Mouse (Mus musculus) hindbrain, embryonic 11.5 days (tissue): ENCODE measurements around the gene Skp2. TPM values are rescaled to one million over a fixed set of nuclear protein-coding genes. Genes with fewer than 3 reads are reported as not detected.

Experiments used
- ATAC-seq: fragments of 200-750 bp; cut with Nextera tagmentation; 2 replicates; pipeline ENCODE4 v1.8.0; 2017; ENCODE audit warnings: mild to moderate bottlenecking, moderate TSS enrichment, moderate library complexity; ENCODE audit not compliant: low FRiP score
- DNase-seq: peaks from one replicate; pipeline ENCODE4 v3.0.0-alpha.2; 2015; ENCODE audit warnings: low spot score
- H3K27ac ChIP-seq: fragments of 300-500 bp; sonication (generic); 2 replicates; pipeline ENCODE4 v1.5.1; 2014; ENCODE audit warnings: mild to moderate bottlenecking, low read depth, low read length
- H3K27me3 ChIP-seq: fragments of 300-500 bp; sonication (generic); 2 replicates; pipeline ENCODE4 v1.6.1; 2014; ENCODE audit warnings: mild to moderate bottlenecking, low read length, moderate library complexity, mixed read lengths; ENCODE audit not compliant: control insufficient read depth, insufficient read depth
- H3K36me3 ChIP-seq: fragments of 300-500 bp; sonication (generic); 2 replicates; pipeline ENCODE4 v1.6.1; 2014; ENCODE audit warnings: mild to moderate bottlenecking, low read length, moderate library complexity, mixed read lengths; ENCODE audit not compliant: control insufficient read depth, insufficient read depth
- H3K4me1 ChIP-seq: fragments of 300-500 bp; sonication (generic); replicated peaks from 2 replicates; pipeline ENCODE4 v1.6.1; 2014; ENCODE audit warnings: low read length, mixed read lengths; ENCODE audit not compliant: control insufficient read depth, insufficient read depth
- H3K4me2 ChIP-seq: fragments of 300-500 bp; sonication (generic); replicated peaks from 2 replicates; pipeline ENCODE4 v1.6.1; 2014; ENCODE audit warnings: mild to moderate bottlenecking, low read depth, low read length
- H3K4me3 ChIP-seq: fragments of 300-500 bp; sonication (generic); 2 replicates; pipeline ENCODE4 v1.5.1; 2014; ENCODE audit warnings: low read depth, low read length
- H3K9ac ChIP-seq: fragments of 300-500 bp; sonication (generic); 2 replicates; pipeline ENCODE4 v1.6.1; 2014; ENCODE audit warnings: low read depth, low read length
- H3K9me3 ChIP-seq: fragments of 300-500 bp; sonication (generic); 2 replicates; pipeline ENCODE4 v1.6.1; 2016; ENCODE audit warnings: low read length; ENCODE audit not compliant: control insufficient read depth
- WGBS: fragments of 180-500 bp; shearing (Covaris S2); extraction: QIAGEN DNeasy Blood & Tissue Kit; methylation state at CpG from one replicate; pipeline ENCODE4 v1.1.7; 2014; 5-methylcytosine and 5-hydroxymethylcytosine counted together
- polyA plus RNA-seq: library from polyadenylated mRNA; unstranded; fragments of >200 nt; fragmentation: Nextera tagmentation; extraction: Ambion mirVana; gene quantifications from 2 replicates; pipeline ENCODE4 v1.2.1, GENCODE M21; 2014

The Skp2 gene
- polyA plus RNA-seq, 1 experiment from 2014 or later, result 95.9 TPM

GRCm38 (mm10) chr15:9087895-9088682, 67.1 kb downstream of the Skp2 start:
- Histone ChIP-seq H3K27ac (no peak overlapping the region), H3K4me3 (no peak overlapping the region), H3K4me2 (no peak overlapping the region), H3K36me3 (no peaks in the 10 kb centered on the region), H3K9me3 (no peaks in the 10 kb centered on the region), H3K27me3 (no peaks in the 10 kb centered on the region), H3K4me1 (no peaks in the 10 kb centered on the region), H3K9ac (no peak overlapping the region)
- WGBS, result 86% methylated on average over 17 of the region's 17 CpGs
- ATAC-seq (no peak), DNase-seq (no peak)

DNA sequence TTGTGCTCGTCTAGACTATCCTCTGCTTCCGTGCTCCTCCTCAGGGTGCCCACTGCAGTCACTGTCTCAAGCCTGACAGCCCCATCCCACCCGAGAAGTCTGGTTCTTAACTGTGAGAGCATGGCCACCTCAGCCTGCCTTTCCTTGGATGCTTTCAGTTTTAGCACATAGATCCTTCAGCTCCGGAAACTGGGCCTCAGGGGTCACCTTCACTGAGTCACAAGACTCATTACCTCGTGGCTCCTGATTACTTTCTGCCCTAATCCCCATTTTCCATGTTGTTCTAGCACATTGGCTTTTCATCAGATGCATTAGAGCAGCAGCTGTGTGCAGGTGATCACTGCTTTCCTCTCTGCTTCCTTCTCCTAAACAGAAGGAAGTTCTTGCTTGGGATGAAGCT, 67.8 kb downstream of the Skp2 start:
- H3K27me3 ChIP-seq, result no peaks in the 10 kb centered on the region
- no peak overlapping the region for H3K27ac ChIP-seq
- H3K9me3 ChIP-seq, result no peaks in the 10 kb centered on the region
- no peaks in the 10 kb centered on the region for H3K4me1 ChIP-seq
- 85% methylated on average over 5 of the region's 5 CpGs for WGBS
- H3K36me3 ChIP-seq, result no peaks in the 10 kb centered on the region
- H3K9ac ChIP-seq, result no peak overlapping the region
- no peak overlapping the region for H3K4me3 ChIP-seq
- H3K4me2 ChIP-seq, result no peak overlapping the region
- ATAC-seq, result no peak
- no peak for DNase-seq

- DNase-seq, result peak; percentile 33
- Histone ChIP-seq H3K9me3 (no peaks in the 10 kb centered on the region), H3K36me3 (no peaks in the 10 kb centered on the region), H3K4me1 (no peaks in the 10 kb centered on the region), H3K9ac (no peak overlapping the region), H3K27me3 (no peaks in the 10 kb centered on the region), H3K27ac (no peak overlapping the region), H3K4me3 (no peak overlapping the region), H3K4me2 (no peak overlapping the region)
- peak; percentile 27 for ATAC-seq
- 45% methylated on average over 11 of the region's 11 CpGs for WGBS
These were observed 68.4 kb downstream of the Skp2 start for GRCm38 (mm10) chr15:9086813-9087212.

GRCm38 (mm10) chr15:9082753-9083152, 72.5 kb downstream of the Skp2 start:
- Histone ChIP-seq H3K9me3 (no peaks in the 10 kb centered on the region), H3K9ac (no peak overlapping the region), H3K4me3 (no peak overlapping the region), H3K27me3 (no peaks in the 10 kb centered on the region), H3K4me2 (no peak overlapping the region), H3K4me1 (no peaks in the 10 kb centered on the region), H3K36me3 (no peaks in the 10 kb centered on the region), H3K27ac (no peak overlapping the region)
- DNase-seq (no peak), ATAC-seq (no peak)
- 91% methylated on average over 9 of the region's 9 CpGs for WGBS

- Histone ChIP-seq H3K4me3 (no peak overlapping the region), H3K27me3 (no peaks in the 10 kb centered on the region), H3K9me3 (no peaks in the 10 kb centered on the region), H3K4me2 (no peak overlapping the region), H3K4me1 (no peaks in the 10 kb centered on the region), H3K36me3 (no peaks in the 10 kb centered on the region), H3K9ac (no peak overlapping the region), H3K27ac (no peak overlapping the region)
- ATAC-seq (no peak), DNase-seq (no peak)
- WGBS, result 76% methylated on average over 3 of the region's 3 CpGs
These were observed 73.9 kb downstream of the Skp2 start for GRCm38 (mm10) chr15:9081294-9081693.

DNA sequence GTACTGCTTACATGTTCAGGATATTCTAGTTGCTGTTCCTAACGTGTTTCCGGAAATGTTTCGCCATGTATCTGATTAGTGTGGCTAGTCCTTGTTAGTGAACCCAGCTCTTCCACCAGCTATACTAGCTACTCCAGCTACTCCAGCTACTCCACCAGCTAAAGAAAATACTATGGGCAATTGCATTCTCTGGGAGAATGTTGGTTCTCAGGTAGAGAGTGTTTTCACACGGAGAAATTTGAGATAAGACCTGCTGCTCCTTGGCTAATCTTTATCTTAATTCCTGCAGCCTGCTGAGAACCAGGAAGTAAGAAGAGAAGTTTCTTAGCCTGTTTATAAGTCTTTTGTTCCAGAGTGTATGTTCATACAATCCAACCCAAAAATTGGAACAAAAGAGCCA, 75.0 kb downstream of the Skp2 start:
- no peak overlapping the region for H3K4me2 ChIP-seq
- WGBS, result 76% methylated on average over 4 of the region's 4 CpGs
- H3K4me3 ChIP-seq, result no peak overlapping the region
- no peak overlapping the region for H3K27ac ChIP-seq
- no peaks in the 10 kb centered on the region; the same call in 1 of the 2 replicates for H3K4me1 ChIP-seq
- no peaks in the 10 kb centered on the region for H3K9me3 ChIP-seq
- no peaks in the 10 kb centered on the region for H3K27me3 ChIP-seq
- ATAC-seq (no peak), DNase-seq (no peak)
- H3K9ac ChIP-seq, result no peak overlapping the region
- no peaks in the 10 kb centered on the region for H3K36me3 ChIP-seq

GRCm38 (mm10) chr15:9079626-9080025, 75.6 kb downstream of the Skp2 start:
- WGBS, result 60% methylated on average over 5 of the region's 5 CpGs
- peaks cover 2% of the 10 kb centered on the region for H3K4me1 ChIP-seq
- H3K36me3 ChIP-seq, result no peaks in the 10 kb centered on the region
- H3K9me3 ChIP-seq, result no peaks in the 10 kb centered on the region
- H3K4me3 ChIP-seq, result no peak overlapping the region
- DNase-seq (no peak), ATAC-seq (no peak)
- no peak overlapping the region for H3K4me2 ChIP-seq
- H3K27me3 ChIP-seq, result no peaks in the 10 kb centered on the region
- H3K27ac ChIP-seq, result no peak overlapping the region
- no peak overlapping the region for H3K9ac ChIP-seq

DNA sequence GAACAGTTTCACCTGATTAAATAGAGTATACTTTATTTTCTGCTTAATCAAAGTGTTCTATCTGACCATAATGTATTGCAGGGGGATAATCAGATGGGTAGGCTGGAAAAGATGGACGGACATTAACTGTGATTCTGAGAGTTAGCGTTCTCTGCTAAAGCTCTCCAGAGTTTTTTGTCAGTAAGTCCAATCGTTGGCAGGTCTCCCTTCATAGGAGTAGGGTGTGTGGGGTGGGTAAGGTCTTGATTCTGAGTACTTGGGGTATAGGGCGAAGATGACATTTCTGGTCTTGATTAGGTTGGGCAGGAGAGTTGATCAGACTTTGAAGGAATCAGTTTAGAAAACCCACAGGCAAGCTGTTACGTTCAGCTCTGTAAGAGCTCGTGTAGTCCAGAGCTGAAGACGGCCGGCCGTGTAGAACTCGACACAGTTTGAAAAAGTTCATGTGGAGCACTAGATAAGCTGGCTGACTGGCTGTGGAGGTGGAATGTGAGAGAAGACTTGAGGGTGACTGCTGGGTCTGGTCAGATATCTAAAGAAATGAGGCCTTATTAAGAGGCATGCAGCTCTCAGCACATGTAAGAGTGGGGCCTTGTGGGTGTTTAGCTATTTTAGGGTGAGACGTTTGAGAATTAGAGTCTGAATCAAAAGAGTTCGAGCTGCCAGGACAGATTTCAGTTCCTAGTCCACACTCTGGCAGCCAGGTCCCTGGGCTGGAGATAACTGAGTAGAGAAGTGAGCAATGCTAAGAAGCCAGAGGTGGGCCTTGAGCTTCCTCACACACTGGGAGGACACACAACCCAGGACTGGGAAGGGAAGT, 76.5 kb downstream of the Skp2 start:
- no peak overlapping the region for H3K4me2 ChIP-seq
- H3K36me3 ChIP-seq, result no peaks in the 10 kb centered on the region
- DNase-seq, result no peak
- no peaks in the 10 kb centered on the region for H3K27me3 ChIP-seq
- H3K9me3 ChIP-seq, result no peaks in the 10 kb centered on the region
- peak; percentile 33; the same call in 1 of the 2 replicates for ATAC-seq
- no peak overlapping the region for H3K4me3 ChIP-seq
- H3K27ac ChIP-seq, result no peak overlapping the region
- H3K9ac ChIP-seq, result no peak overlapping the region
- peaks cover 2% of the 10 kb centered on the region for H3K4me1 ChIP-seq
- 78% methylated on average over 12 of the region's 12 CpGs for WGBS
